Comparison of ENCODE assay signal across 10 mouse cellular contexts in the genomic region with DNA sequence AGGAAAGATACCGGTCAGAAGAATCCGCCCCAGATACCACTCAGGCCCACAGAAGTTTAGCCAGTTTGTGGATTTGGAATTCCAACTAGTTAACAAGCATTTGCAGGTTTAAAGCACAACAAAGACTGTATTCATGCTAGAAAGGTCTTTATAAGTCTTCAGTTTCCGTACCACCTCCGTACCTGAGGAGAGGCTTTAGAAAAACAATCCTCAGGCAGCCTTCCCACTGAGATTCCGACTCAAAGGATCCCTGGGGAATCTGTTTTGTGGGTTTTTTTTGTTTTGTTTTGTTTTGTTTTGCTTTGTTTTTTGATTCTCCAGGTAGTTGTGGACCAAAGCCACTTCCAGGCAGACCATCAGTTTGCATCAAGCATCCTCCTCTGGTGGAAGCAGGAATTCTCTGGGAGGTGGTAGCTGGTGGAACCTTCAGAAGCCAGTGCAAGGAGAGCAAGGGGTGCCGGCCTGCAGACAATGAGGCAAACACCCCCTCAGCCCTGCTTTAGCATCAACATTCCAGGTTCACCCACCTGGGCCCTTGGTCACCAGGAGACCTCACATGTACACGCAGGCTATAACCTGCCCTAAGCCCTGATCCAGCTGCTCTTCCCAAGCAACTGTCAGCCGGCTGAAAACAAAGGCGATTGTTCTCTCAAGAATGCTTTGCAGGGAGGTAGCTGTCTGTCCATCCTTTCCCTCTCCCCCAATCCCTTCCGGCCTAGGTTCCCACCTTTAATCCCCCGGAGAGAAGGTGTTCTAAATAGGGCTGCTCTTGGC. TPM values are rescaled to one million over a fixed set of nuclear protein-coding genes. Genes with fewer than 3 reads are reported as not detected.
DNase-seq lines count a peak whose midpoint lies in the region; ATAC-seq lines count a peak whose summit lies in the region.
"Had no signal": no experiment of that assay in that cellular context is flagged by ENCODE, and none has a peak within 500 bp of the region (broad histone marks: within the 10 kb centered on the region; RNA-seq: fewer than 3 reads in every experiment).

No protein-coding gene starts in this region.

- DNase-seq in forebrain, embryonic 10.5 days (ENCODE audit: extremely low spot score, low spot score): no peak
- DNase-seq in lung, postnatal 25 days (ENCODE audit: low spot score): no peak
- DNase-seq in cerebellum, postnatal 14 days: no peak
- DNase-seq in left cerebral cortex, postnatal 36 days (ENCODE audit: low spot score in 2 of 2): no peak
- DNase-seq: cerebellum, postnatal 25 days had no signal

- no peak overlapping the region for H3K9ac ChIP-seq in forebrain, embryonic 12.5 days
- no peak overlapping the region for H3K9ac ChIP-seq in lung, embryonic 15.5 days
- H3K9ac ChIP-seq in embryonic facial prominence, embryonic 13.5 days: peak overlapping the region; percentile 32; the same call in 1 of the 2 replicates
- peak overlapping the region; percentile 21; the same call in 1 of the 2 replicates for H3K9ac ChIP-seq in limb, embryonic 13.5 days

- peaks cover 52% of the 10 kb centered on the region for H3K4me1 ChIP-seq in forebrain, embryonic 10.5 days
- H3K4me1 ChIP-seq in forebrain, embryonic 12.5 days: peaks cover 23% of the 10 kb centered on the region
- H3K4me1 ChIP-seq in lung, embryonic 15.5 days: peaks cover 25% of the 10 kb centered on the region
- peaks cover 38% of the 10 kb centered on the region for H3K4me1 ChIP-seq in embryonic facial prominence, embryonic 13.5 days
- H3K4me1 ChIP-seq in limb, embryonic 13.5 days: peaks cover 44% of the 10 kb centered on the region

- H3K9me3 ChIP-seq in forebrain, embryonic 10.5 days: peaks cover 6% of the 10 kb centered on the region
- 0 out of 2 replicates have a peak, but pooled peaks cover 3% of the 10 kb centered on the region for H3K9me3 ChIP-seq in forebrain, embryonic 12.5 days
- no peaks in the 10 kb centered on the region for H3K9me3 ChIP-seq in lung, embryonic 15.5 days
- H3K9me3 ChIP-seq in embryonic facial prominence, embryonic 13.5 days: peaks cover 4% of the 10 kb centered on the region; the same call in 1 of the 2 replicates
- no peaks in the 10 kb centered on the region for H3K9me3 ChIP-seq in limb, embryonic 13.5 days

- no peak overlapping the region; the same call in 1 of the 2 replicates for H3K4me2 ChIP-seq in forebrain, embryonic 12.5 days
- peak overlapping the region; percentile 15 for H3K4me2 ChIP-seq in lung, embryonic 15.5 days
- H3K4me2 ChIP-seq in embryonic facial prominence, embryonic 13.5 days: peak overlapping the region; percentile 46
- H3K4me2 ChIP-seq in limb, embryonic 13.5 days (replicated peaks): peak overlapping the region; percentile 38

- H3K36me3 ChIP-seq in forebrain, embryonic 10.5 days (replicated peaks): no peaks in the 10 kb centered on the region
- no peaks in the 10 kb centered on the region for H3K36me3 ChIP-seq in forebrain, embryonic 12.5 days (replicated peaks)
- no peaks in the 10 kb centered on the region for H3K36me3 ChIP-seq in lung, embryonic 15.5 days
- no peaks in the 10 kb centered on the region for H3K36me3 ChIP-seq in embryonic facial prominence, embryonic 13.5 days
- no peaks in the 10 kb centered on the region for H3K36me3 ChIP-seq in limb, embryonic 13.5 days

- H3K27me3 ChIP-seq in forebrain, embryonic 10.5 days (ENCODE audit: poor library complexity, severe bottlenecking): peaks cover 42% of the 10 kb centered on the region
- H3K27me3 ChIP-seq in forebrain, embryonic 12.5 days: peaks cover 31% of the 10 kb centered on the region
- no peaks in the 10 kb centered on the region for H3K27me3 ChIP-seq in lung, embryonic 15.5 days
- no peaks in the 10 kb centered on the region for H3K27me3 ChIP-seq in embryonic facial prominence, embryonic 13.5 days
- no peaks in the 10 kb centered on the region for H3K27me3 ChIP-seq in limb, embryonic 13.5 days

- intact Hi-C loops in left cerebral cortex, postnatal 36 days (cut with DNase I): no loop called here

- WGBS in forebrain, embryonic 10.5 days: 18% methylated on average over 11 of the region's 11 CpGs
- 19% methylated on average over 11 of the region's 11 CpGs for WGBS in forebrain, embryonic 12.5 days
- WGBS in lung, embryonic 15.5 days: 48% methylated on average over 11 of the region's 11 CpGs
- WGBS in embryonic facial prominence, embryonic 13.5 days: 28% methylated on average over 11 of the region's 11 CpGs
- 46% methylated on average over 11 of the region's 11 CpGs for whole genome bisulfite sequencing in limb, embryonic 13.5 days

- H3K27ac ChIP-seq in forebrain, embryonic 10.5 days: peak overlapping the region; percentile 80
- no peak overlapping the region for H3K27ac ChIP-seq in forebrain, embryonic 12.5 days
- H3K27ac ChIP-seq in lung, embryonic 15.5 days: peak overlapping the region; percentile 82
- peak overlapping the region; percentile 76 for H3K27ac ChIP-seq in embryonic facial prominence, embryonic 13.5 days
- peak overlapping the region; percentile 82 for H3K27ac ChIP-seq in limb, embryonic 13.5 days

- no peak for ATAC-seq in forebrain, embryonic 12.5 days (ENCODE audit: low FRiP score)
- ATAC-seq in lung, embryonic 15.5 days (ENCODE audit: borderline replicate concordance, extremely low read depth, low FRiP score, low TSS enrichment): no peak
- ATAC-seq in embryonic facial prominence, embryonic 13.5 days (ENCODE audit: insufficient number of reproducible peaks, insufficient read depth, low FRiP score, low TSS enrichment, low read depth): no peak
- no peak for ATAC-seq in limb, embryonic 13.5 days (ENCODE audit: low FRiP score, low read depth)
- ATAC-seq: forebrain, embryonic 14.5 days had no signal

- no peak overlapping the region for H3K4me3 ChIP-seq in forebrain, embryonic 10.5 days
- no peak overlapping the region for H3K4me3 ChIP-seq in forebrain, embryonic 12.5 days (replicated peaks)
- H3K4me3 ChIP-seq in lung, embryonic 15.5 days: no peak overlapping the region
- 0 out of 2 replicates have a peak overlapping the region, but pooled peaks have one; percentile 0 for H3K4me3 ChIP-seq in embryonic facial prominence, embryonic 13.5 days
- H3K4me3 ChIP-seq in limb, embryonic 13.5 days: no peak overlapping the region

RNA-seq across cellular contexts. Expression of a gene that starts 33.5 kb away (rescaled TPM):
- 9.4 and 9.6 TPM in 2 replicates for polyA plus RNA-seq in forebrain, embryonic 10.5 days (2016; fragmentation: Nextera tagmentation; extraction: Ambion mirVana)
- polyA plus RNA-seq in forebrain, embryonic 12.5 days (2016; fragmentation: Nextera tagmentation; extraction: Ambion mirVana): 8.1 and 10.9 TPM in 2 replicates
- 15.4 and 15.8 TPM in 2 replicates for polyA plus RNA-seq in lung, embryonic 15.5 days (2015; fragmentation: Nextera tagmentation; extraction: Ambion mirVana)
- 13.4 and 13.7 TPM in 2 replicates for polyA plus RNA-seq in embryonic facial prominence, embryonic 13.5 days (2015; fragmentation: Nextera tagmentation; extraction: Ambion mirVana)
- polyA plus RNA-seq in limb, embryonic 13.5 days (2015; fragmentation: Nextera tagmentation; extraction: Ambion mirVana): 12.8 and 13.4 TPM in 2 replicates
- 1 to 10 TPM; 5.5 to 6.4 TPM for total RNA-seq in left cerebral cortex, postnatal 36 days (2021)

Comparison
In these comparisons a context has a peak if more than half of its experiments do, and no peak if none do; other contexts are left out.
1. H3K9ac ChIP-seq: peak in embryonic facial prominence, embryonic 13.5 days (single experiment) and limb, embryonic 13.5 days (single experiment); none in forebrain, embryonic 12.5 days (single experiment) and lung, embryonic 15.5 days (single experiment).